Mouse (Mus musculus): Measurements from ENCODE around the gene Uba52. TPM values are rescaled to one million over a fixed set of nuclear protein-coding genes. Genes with fewer than 3 reads are reported as not detected.

Uba52 gene
- polyA plus RNA-seq, 1 experiment from 2014 or later = 1,265 TPM

GRCm38 (mm10) chr8:70503062-70503750 is 7.4 kb downstream of the Uba52 start:
- Histone ChIP-seq H3K9ac (ENCODE audit: low read depth, low read length) (no peak overlapping the region), H3K36me3 (ENCODE audit: insufficient read depth, low read length) (peaks cover 8% of the 10 kb centered on the region; the same call in 1 of the 2 replicates), H3K4me3 (replicated peaks; ENCODE audit: low read depth, low read length) (no peak overlapping the region), H3K4me1 (replicated peaks; ENCODE audit: insufficient read depth, low read length) (peaks cover 18% of the 10 kb centered on the region), H3K4me2 (ENCODE audit: low read length) (peak overlapping the region; percentile 32), H3K27me3 (ENCODE audit: insufficient read depth, low read length) (peaks cover 41% of the 10 kb centered on the region), H3K9me3 (replicated peaks; ENCODE audit: low read length) (no peaks in the 10 kb centered on the region), H3K27ac (no peak overlapping the region)
- peak; percentile 89 for DNase-seq (ENCODE audit: low spot score)
- 15% methylated on average over 46 of the region's 46 CpGs for WGBS
- TF ChIP-seq CTCF (IDR thresholded peaks at IDR 0.05; ENCODE audit: low read depth) = peak; percentile 81
- ATAC-seq (replicated peaks; ENCODE audit: low FRiP score, low read depth) = no peak

GRCm38 (mm10) chr8:70502540-70502939 is 8.1 kb downstream of the Uba52 start:
- TF ChIP-seq CTCF (IDR thresholded peaks at IDR 0.05; ENCODE audit: low read depth) = no peak
- Histone ChIP-seq H3K4me3 (replicated peaks; ENCODE audit: low read depth, low read length) (no peak overlapping the region), H3K36me3 (ENCODE audit: insufficient read depth, low read length) (peaks cover 3% of the 10 kb centered on the region; the same call in 1 of the 2 replicates), H3K9me3 (replicated peaks; ENCODE audit: low read length) (no peaks in the 10 kb centered on the region), H3K27me3 (ENCODE audit: insufficient read depth, low read length) (peaks cover 41% of the 10 kb centered on the region), H3K9ac (ENCODE audit: low read depth, low read length) (no peak overlapping the region), H3K27ac (no peak overlapping the region), H3K4me1 (replicated peaks; ENCODE audit: insufficient read depth, low read length) (peaks cover 18% of the 10 kb centered on the region), H3K4me2 (ENCODE audit: low read length) (0 out of 2 replicates have a peak overlapping the region, but pooled peaks have one; percentile 21)
- ATAC-seq (replicated peaks; ENCODE audit: low FRiP score, low read depth) (no peak), DNase-seq (ENCODE audit: low spot score) (no peak)
- 37% methylated on average over 12 of the region's 12 CpGs for WGBS

DNA sequence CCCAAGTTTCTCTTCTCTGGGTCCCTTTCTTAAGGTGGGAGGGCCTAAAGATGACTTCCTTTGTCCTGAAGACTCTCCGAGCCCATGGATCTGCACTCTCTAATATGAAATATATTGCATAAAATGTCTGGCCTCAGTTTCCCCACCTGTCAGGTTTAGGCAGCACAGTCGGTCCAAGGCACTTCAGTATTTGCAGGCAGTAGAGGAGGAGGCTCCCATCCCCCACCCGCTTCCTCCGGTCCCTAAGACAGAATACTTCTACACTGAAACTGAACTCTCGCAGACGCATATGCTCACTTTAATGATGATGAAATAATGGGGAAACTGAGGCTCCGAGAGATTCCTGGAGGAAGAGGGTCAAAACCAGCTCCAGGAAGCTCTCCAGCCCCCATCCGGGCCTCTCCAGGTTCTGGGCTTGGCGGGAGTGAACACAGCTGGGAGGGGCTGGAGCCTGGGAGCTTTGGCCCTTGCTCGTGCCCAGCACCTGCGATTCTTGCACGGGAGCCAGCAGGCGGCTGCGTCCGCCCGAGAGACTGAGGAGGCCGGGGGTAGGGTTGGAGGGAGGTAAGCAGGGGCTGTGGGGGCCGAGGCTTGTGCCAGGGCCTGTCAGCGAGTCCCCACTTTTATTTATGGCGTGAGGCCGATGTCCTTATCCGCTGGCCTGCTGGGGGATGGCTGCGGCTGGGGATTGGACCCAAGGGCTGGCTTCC is 8.6 kb downstream of the Uba52 start:
- no peak for TF ChIP-seq CTCF (IDR thresholded peaks at IDR 0.05; ENCODE audit: low read depth)
- WGBS = 10% methylated on average over 23 of the region's 23 CpGs
- H3K27me3 ChIP-seq (ENCODE audit: insufficient read depth, low read length) = peaks cover 42% of the 10 kb centered on the region
- H3K9me3 ChIP-seq (replicated peaks; ENCODE audit: low read length) = no peaks in the 10 kb centered on the region
- 0 out of 2 replicates have a peak overlapping the region, but pooled peaks have one; percentile 21 for H3K4me2 ChIP-seq (ENCODE audit: low read length)
- no peak overlapping the region for H3K4me3 ChIP-seq (replicated peaks; ENCODE audit: low read depth, low read length)
- peaks cover 18% of the 10 kb centered on the region for H3K4me1 ChIP-seq (replicated peaks; ENCODE audit: insufficient read depth, low read length)
- H3K36me3 ChIP-seq (ENCODE audit: insufficient read depth, low read length) = no peaks in the 10 kb centered on the region
- ATAC-seq (replicated peaks; ENCODE audit: low FRiP score, low read depth) (no peak), DNase-seq (ENCODE audit: low spot score) (no peak)
- no peak overlapping the region for H3K9ac ChIP-seq (ENCODE audit: low read depth, low read length)
- no peak overlapping the region for H3K27ac ChIP-seq

DNA sequence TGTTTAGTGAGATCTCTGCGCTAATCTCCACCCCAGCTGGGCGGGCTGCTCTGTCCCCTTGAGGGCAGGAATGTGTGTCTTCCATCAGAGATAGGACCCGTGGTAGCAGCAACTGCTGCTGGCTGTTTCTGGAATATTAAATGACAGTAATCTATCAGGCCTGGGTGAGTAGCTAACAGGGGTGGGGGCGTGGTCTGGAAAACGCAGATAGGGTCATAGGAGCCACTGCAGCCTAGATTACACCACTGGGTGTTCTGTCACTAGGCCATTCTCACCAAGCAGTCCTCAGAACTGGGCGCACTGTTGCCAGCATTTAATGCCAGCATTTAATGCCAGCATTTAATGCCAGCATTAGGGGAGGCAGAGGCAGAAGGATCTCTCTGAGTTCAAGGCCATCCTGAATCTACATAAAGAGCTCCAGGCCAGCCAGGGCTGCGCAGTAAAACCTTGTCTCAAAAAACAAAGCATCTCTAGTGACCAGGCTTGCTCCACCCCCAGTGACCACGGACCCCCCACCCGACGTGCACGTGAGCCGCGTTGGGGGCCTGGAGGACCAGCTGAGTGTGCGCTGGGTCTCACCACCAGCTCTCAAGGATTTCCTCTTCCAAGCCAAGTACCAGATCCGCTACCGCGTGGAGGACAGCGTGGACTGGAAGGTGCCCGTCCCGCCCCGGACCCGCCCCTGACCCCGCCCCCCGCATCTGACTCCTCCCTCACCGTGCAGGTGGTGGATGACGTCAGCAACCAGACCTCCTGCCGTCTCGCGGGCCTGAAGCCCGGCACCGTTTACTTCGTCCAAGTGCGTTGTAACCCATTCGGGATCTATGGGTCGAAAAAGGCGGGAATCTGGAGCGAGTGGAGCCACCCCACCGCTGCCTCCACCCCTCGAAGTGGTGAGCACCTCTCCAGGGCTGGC is 10.0 kb downstream of the Uba52 start:
- H3K27ac ChIP-seq = no peak overlapping the region
- 12% methylated on average over 39 of the region's 39 CpGs for WGBS
- peaks cover 55% of the 10 kb centered on the region for H3K27me3 ChIP-seq (ENCODE audit: insufficient read depth, low read length)
- H3K9ac ChIP-seq (ENCODE audit: low read depth, low read length) = no peak overlapping the region
- H3K4me3 ChIP-seq (replicated peaks; ENCODE audit: low read depth, low read length) = no peak overlapping the region
- H3K9me3 ChIP-seq (replicated peaks; ENCODE audit: low read length) = no peaks in the 10 kb centered on the region
- TF ChIP-seq CTCF (IDR thresholded peaks at IDR 0.05; ENCODE audit: low read depth) = no peak
- H3K36me3 ChIP-seq (ENCODE audit: insufficient read depth, low read length) = no peaks in the 10 kb centered on the region
- DNase-seq (ENCODE audit: low spot score) (no peak), ATAC-seq (replicated peaks; ENCODE audit: low FRiP score, low read depth) (no peak)
- peak overlapping the region; percentile 23; the same call in 1 of the 2 replicates for H3K4me2 ChIP-seq (ENCODE audit: low read length)
- peaks cover 13% of the 10 kb centered on the region for H3K4me1 ChIP-seq (replicated peaks; ENCODE audit: insufficient read depth, low read length)

DNA sequence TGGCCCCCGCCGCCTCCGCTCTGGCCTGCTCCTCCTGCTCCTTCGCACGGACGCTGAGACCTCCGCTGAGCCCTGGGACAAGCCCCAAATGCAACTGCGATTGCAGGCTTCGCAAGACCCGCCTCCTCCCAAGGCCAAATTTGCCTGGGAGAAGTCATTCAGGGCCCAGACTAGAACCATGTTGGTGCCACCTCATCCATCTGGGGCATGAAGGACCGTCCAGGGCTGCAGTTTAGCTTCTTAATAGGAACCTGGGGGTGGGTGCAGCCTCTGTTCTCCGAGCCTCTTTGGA is 14.9 kb downstream of the Uba52 start:
- Histone ChIP-seq H3K36me3 (ENCODE audit: insufficient read depth, low read length) (no peaks in the 10 kb centered on the region), H3K27ac (no peak overlapping the region), H3K27me3 (ENCODE audit: insufficient read depth, low read length) (peaks cover 83% of the 10 kb centered on the region), H3K9ac (ENCODE audit: low read depth, low read length) (peak overlapping the region; percentile 23; the same call in 1 of the 2 replicates), H3K4me2 (ENCODE audit: low read length) (peak overlapping the region; percentile 18; the same call in 1 of the 2 replicates), H3K4me3 (replicated peaks; ENCODE audit: low read depth, low read length) (0 out of 2 replicates have a peak overlapping the region, but pooled peaks have one; percentile 4), H3K4me1 (replicated peaks; ENCODE audit: insufficient read depth, low read length) (peaks cover 9% of the 10 kb centered on the region; the same call in 1 of the 2 replicates), H3K9me3 (replicated peaks; ENCODE audit: low read length) (no peaks in the 10 kb centered on the region)
- ATAC-seq (replicated peaks; ENCODE audit: low FRiP score, low read depth) (no peak), DNase-seq (ENCODE audit: low spot score) (no peak)
- no peak for TF ChIP-seq CTCF (IDR thresholded peaks at IDR 0.05; ENCODE audit: low read depth)
- 8% methylated on average over 12 of the region's 12 CpGs for WGBS
